Mouse (Mus musculus) cerebellum, adult 11 months (tissue): ENCODE results near the gene AW822073.

Experiments
- DNase-seq: peaks from one replicate; pipeline ENCODE4 v3.0.0; 2022

The AW822073 gene

DNA sequence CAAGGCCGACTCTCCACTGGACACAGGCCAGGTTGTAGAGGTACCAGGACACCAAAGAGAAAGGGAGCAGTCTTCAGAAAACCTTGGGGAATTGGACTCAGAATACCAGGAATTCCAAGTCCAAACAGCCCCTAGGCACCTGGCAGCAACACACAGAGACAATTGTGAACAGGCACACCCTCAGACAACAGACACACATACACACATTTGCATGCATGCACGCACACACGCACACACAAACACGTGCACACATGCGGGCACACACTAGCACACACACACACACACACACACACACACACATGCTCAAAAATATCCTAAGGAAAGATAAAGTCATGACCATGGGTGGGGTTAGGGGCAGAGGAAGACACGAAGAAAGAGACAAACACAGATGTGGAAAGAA, 4.0 kb downstream of the AW822073 start:
- no peak for DNase-seq

- DNase-seq, result no peak
These were observed 7.4 kb downstream of the AW822073 start for GRCm38 (mm10) chr10:58217366-58217765.

DNA sequence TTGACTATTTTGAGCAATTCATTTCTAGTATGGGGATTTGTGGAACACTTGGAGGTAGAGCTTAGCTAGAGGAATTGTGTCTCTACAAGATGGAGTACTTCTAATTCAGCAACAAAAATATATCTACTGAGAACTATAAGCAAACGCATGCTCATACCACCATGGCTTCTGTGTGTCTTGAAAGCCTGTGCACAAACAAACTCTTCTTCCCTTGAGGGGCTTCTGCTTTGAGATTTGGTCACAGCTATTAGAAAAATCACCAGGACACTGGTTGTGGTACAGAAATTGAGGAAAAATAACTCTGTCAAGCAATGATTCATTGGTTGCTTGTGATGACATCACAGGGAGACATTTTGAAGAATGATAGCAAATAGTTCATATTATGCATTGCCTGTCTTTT, 9.4 kb downstream of the AW822073 start:
- DNase-seq, result no peak

- DNase-seq, result no peak
These were observed 9.8 kb downstream of the AW822073 start for GRCm38 (mm10) chr10:58214934-58215333.

DNA sequence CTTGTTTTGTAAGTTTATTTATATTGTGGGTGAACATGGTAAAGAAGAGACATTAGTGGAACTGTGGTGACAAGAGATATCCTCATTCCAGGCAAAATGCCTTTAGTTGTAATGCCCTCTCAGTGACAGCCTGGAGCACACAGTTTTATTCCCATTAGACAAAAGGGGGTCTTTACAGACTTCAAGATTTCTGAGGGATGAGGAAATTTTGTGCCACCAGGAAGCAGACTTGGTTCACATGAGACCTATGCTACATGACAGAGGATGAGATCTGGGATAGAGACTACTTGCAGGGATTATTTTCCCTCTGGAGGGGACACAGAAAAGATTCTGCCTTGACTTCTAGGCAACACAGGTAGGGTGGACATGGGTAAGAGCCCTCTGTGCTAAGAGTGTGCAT, 10.2 kb downstream of the AW822073 start:
- DNase-seq, result no peak

DNA sequence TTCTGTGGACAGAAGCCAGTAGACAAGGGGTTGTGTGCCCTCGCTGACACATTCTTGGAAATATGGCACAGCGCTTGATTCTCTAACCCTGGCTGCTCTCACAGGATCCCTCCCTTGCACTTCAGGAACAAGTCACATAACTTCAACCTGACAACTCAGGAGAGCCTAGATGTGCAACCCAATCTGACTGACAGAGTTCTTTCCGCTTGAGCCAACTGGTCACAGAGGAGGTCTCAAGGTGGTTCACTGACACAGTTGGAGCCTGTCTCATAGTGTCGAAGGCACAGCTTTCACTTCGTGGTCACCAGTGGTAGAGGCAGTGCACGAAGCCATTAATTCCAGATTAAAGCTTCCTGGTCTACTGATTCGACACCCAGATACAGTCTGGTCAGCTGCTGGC, 12.5 kb downstream of the AW822073 start:
- no peak for DNase-seq

- no peak for DNase-seq
These were observed 13.5 kb downstream of the AW822073 start for GRCm38 (mm10) chr10:58211213-58211612.

- DNase-seq, result no peak
These were observed 14.2 kb downstream of the AW822073 start for GRCm38 (mm10) chr10:58210514-58210913.

GRCm38 (mm10) chr10:58209710-58210467, 14.8 kb downstream of the AW822073 start:
- no peak for DNase-seq

GRCm38 (mm10) chr10:58206639-58207404, 17.9 kb downstream of the AW822073 start:
- no peak for DNase-seq

GRCm38 (mm10) chr10:58205986-58206385, 18.7 kb downstream of the AW822073 start:
- DNase-seq, result no peak
